Mouse (Mus musculus) thymus, adult 2 months (tissue): ENCODE results near the gene Mef2c.

Experiments
- CTCF ChIP-seq: fragments of 200-500 bp; IDR thresholded peaks from 2 replicates; pipeline ENCODE4 v1.5.1; 2012; ENCODE audit warnings: mild to moderate bottlenecking, control low read depth, low read length, moderate library complexity, borderline replicate concordance; ENCODE audit not compliant: control insufficient read depth, poor library complexity, insufficient read depth; ENCODE audit errors: extremely low read depth
- POLR2A ChIP-seq: fragments of 200-500 bp; IDR thresholded peaks from 2 replicates; pipeline ENCODE4 v1.6.1; 2012; ENCODE audit warnings: mild to moderate bottlenecking, low read length, control low read depth, moderate library complexity; ENCODE audit not compliant: control insufficient read depth, poor library complexity, insufficient read depth; ENCODE audit errors: extremely low read depth

DNA sequence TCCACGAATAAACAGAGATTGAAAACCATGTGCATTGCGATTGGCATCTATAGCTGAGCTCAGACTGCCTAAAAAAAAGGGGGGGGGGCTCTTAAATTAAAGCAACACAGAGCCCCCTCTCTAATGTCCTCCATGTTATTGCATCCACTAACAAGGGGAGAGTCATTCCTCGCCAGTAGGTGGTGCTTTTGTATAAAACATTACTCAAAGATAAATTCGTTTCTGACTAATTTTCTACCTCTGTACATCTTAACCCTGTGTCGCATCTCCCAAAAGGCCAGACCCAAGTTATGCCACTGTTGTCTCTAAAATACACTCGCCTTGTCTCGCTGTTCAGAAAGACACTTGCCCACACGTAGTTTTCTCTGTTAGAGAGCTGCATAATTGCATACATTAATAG is 156.9 kb downstream of the Mef2c start:
- no peak for TF ChIP-seq CTCF
- TF ChIP-seq POLR2A = no peak
